Mouse (Mus musculus) embryonic facial prominence, embryonic 11.5 days (tissue): Measurements from ENCODE around the gene Cmah. TPM values are rescaled to one million over a fixed set of nuclear protein-coding genes. Genes with fewer than 3 reads are reported as not detected.
"Not testable (repeated sequence)": the region's sequence is repeated elsewhere in the genome, so short reads cannot be mapped to it uniquely, and the experiment has no call there.

Experiments
- ATAC-seq: fragments of 200-750 bp; cut with Nextera tagmentation; replicated peaks from 2 replicates; pipeline ENCODE4 v1.8.0; 2017; ENCODE audit warnings: low read depth; ENCODE audit not compliant: insufficient number of reproducible peaks, low FRiP score, low TSS enrichment
- DNase-seq: peaks from one replicate; pipeline ENCODE4 v3.0.0-alpha.2; 2015; ENCODE audit warnings: low spot score
- H3K27ac ChIP-seq: fragments of 300-500 bp; sonication (generic); replicated peaks from 2 replicates; pipeline ENCODE4 v1.5.1; 2014; ENCODE audit warnings: mild to moderate bottlenecking, low read depth, low read length, control low read depth
- H3K27me3 ChIP-seq: fragments of 300-500 bp; sonication (generic); 2 replicates; pipeline ENCODE4 v1.6.1; 2014; ENCODE audit warnings: mild to moderate bottlenecking, low read length, moderate library complexity, mixed read lengths; ENCODE audit not compliant: control insufficient read depth, insufficient read depth
- H3K36me3 ChIP-seq: fragments of 300-500 bp; sonication (generic); replicated peaks from 2 replicates; pipeline ENCODE4 v1.6.1; 2014; ENCODE audit warnings: low read depth, mild to moderate bottlenecking, low read length, moderate library complexity, mixed read lengths; ENCODE audit not compliant: control insufficient read depth, insufficient read depth
- H3K4me1 ChIP-seq: fragments of 300-500 bp; sonication (generic); 2 replicates; pipeline ENCODE4 v1.6.1; 2014; ENCODE audit warnings: low read length, mixed read lengths; ENCODE audit not compliant: control insufficient read depth, insufficient read depth
- H3K4me2 ChIP-seq: fragments of 300-500 bp; sonication (generic); 2 replicates; pipeline ENCODE4 v1.6.1; 2014; ENCODE audit warnings: low read depth, mild to moderate bottlenecking, control low read depth, low read length, moderate library complexity
- H3K4me3 ChIP-seq: fragments of 300-500 bp; sonication (generic); 2 replicates; pipeline ENCODE4 v1.5.1; 2014; ENCODE audit warnings: low read depth, low read length, control low read depth
- H3K9ac ChIP-seq: fragments of 300-500 bp; sonication (generic); replicated peaks from 2 replicates; pipeline ENCODE4 v1.6.1; 2014; ENCODE audit warnings: mild to moderate bottlenecking, control low read depth, low read length
- H3K9me3 ChIP-seq: fragments of 300-500 bp; sonication (generic); replicated peaks from 2 replicates; pipeline ENCODE4 v1.6.1; 2016; ENCODE audit warnings: mild to moderate bottlenecking, low read length, inconsistent platforms, mixed read lengths; ENCODE audit not compliant: control insufficient read depth
- WGBS: fragments of 180-500 bp; shearing (Covaris S2); extraction: QIAGEN DNeasy Blood & Tissue Kit; methylation state at CpG from one replicate; pipeline ENCODE4 v1.1.7; 2014; 5-methylcytosine and 5-hydroxymethylcytosine counted together
- polyA plus RNA-seq: library from polyadenylated mRNA; unstranded; fragments of >200 nt; fragmentation: Nextera tagmentation; extraction: Ambion mirVana; gene quantifications from 2 replicates; pipeline ENCODE4 v1.2.1, GENCODE M21; 2014

Gene Cmah
- polyA plus RNA-seq, 1 experiment from 2014 or later, result 0.45 TPM

DNA sequence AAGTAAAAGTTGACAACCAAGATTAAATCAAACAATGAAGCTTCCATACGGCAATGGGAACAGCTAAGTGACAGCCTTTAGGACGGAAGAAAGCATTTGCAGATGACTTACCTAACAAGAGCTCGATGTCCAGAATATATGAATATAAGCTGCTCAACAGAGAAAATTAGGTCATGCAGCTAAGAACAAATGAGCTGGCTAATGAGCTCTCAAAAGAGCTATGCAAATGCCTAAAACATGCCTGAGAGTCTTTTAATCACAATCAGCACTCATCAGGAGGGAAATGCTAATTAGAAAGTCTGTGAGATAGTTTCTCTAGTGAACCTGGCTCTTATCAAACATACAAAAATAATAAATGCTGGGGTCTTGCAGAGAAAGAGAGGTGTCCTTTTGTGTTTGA is 56.7 kb downstream of the Cmah start:
- no peaks in the 10 kb centered on the region for H3K27me3 ChIP-seq
- WGBS, result 78% methylated on average over 3 of the region's 3 CpGs
- no peak for DNase-seq
- H3K36me3 ChIP-seq, result no peaks in the 10 kb centered on the region
- no peak overlapping the region for H3K9ac ChIP-seq
- no peaks in the 10 kb centered on the region for H3K4me1 ChIP-seq
- ATAC-seq, result no peak
- no peak overlapping the region for H3K4me3 ChIP-seq
- no peaks in the 10 kb centered on the region for H3K9me3 ChIP-seq
- no peak overlapping the region for H3K4me2 ChIP-seq
- no peak overlapping the region for H3K27ac ChIP-seq

DNA sequence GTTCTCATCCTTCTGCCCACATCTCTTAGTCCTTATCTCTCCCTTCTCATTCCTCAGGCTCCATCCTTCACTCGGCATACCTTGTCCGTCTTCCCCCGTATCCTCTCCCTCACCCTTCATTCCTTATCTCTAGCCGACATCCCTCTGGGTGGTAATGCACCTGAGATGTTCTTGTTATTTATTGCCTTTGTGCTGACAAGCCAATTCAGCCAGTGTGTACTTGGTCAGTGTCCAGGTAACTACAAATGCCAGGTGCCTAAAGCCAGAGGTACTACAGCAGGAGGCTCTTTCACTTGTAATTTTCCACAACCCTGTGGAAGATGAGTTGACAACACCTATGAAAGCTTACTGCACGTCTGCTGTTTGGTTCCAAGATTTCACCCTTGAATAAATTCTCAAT is 64.7 kb downstream of the Cmah start:
- H3K27me3 ChIP-seq, result no peaks in the 10 kb centered on the region
- no peak overlapping the region for H3K4me3 ChIP-seq
- H3K4me2 ChIP-seq, result no peak overlapping the region
- H3K36me3 ChIP-seq, result no peaks in the 10 kb centered on the region
- DNase-seq (no peak), ATAC-seq (no peak)
- 89% methylated on average over 5 of the region's 5 CpGs for WGBS
- no peak overlapping the region for H3K9ac ChIP-seq
- no peaks in the 10 kb centered on the region for H3K9me3 ChIP-seq
- H3K27ac ChIP-seq, result no peak overlapping the region
- no peaks in the 10 kb centered on the region for H3K4me1 ChIP-seq

DNA sequence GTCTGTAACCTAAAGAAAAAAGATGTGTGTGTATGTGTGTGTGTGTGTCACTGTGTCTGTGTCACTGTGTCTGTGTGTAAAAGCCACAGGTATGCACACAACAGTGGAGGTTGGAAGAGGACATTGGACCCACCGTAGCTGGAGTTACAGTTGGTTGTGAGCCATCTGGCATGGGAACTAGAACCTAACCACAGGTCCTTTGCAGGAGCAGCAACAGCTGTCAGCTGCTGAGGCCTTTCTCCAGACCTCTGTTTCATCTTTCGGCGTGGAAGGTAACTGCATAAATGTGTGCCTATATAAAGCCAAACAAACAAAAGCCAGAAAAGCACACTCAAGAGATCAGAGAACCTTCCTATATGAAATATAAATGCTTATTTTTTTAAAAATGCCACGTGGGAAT is 65.5 kb downstream of the Cmah start:
- WGBS, result 68% methylated on average over 4 of the region's 4 CpGs
- no peaks in the 10 kb centered on the region for H3K4me1 ChIP-seq
- DNase-seq, result no peak

DNA sequence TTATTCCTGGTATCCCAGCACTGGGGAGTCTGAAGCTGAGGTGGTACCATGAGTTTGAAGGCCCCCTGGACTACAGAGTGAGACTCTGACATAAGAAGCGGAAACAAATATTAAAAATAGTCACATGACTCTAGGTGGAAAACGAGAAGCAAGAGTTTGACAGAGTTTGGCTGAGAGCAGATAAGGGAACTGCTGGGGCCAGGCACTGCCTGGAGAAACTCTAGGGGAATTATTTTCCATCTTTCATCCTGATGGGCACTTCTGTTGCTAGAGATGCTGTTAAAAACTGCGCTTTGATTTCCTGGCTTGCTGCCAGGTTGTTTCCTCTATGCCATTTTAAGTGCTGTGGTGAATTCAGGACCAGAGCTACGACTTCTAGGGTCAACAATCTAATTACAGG is 65.9 kb downstream of the Cmah start:
- H3K27me3 ChIP-seq, result no peaks in the 10 kb centered on the region
- no peaks in the 10 kb centered on the region for H3K9me3 ChIP-seq
- no peaks in the 10 kb centered on the region for H3K36me3 ChIP-seq
- H3K9ac ChIP-seq, result no peak overlapping the region
- ATAC-seq (no peak), DNase-seq (peak; percentile 37)
- 54% methylated on average over 4 of the region's 4 CpGs for WGBS
- no peak overlapping the region for H3K4me3 ChIP-seq
- no peak overlapping the region for H3K4me2 ChIP-seq
- H3K4me1 ChIP-seq, result no peaks in the 10 kb centered on the region
- H3K27ac ChIP-seq, result no peak overlapping the region

More for the DNA sequence above, 65.5 kb downstream of the Cmah start:
- no peaks in the 10 kb centered on the region for H3K36me3 ChIP-seq
- H3K4me3 ChIP-seq, result no peak overlapping the region
- no peak for ATAC-seq
- no peaks in the 10 kb centered on the region for H3K9me3 ChIP-seq
- no peak overlapping the region for H3K9ac ChIP-seq
- H3K27ac ChIP-seq, result no peak overlapping the region
- H3K27me3 ChIP-seq, result no peaks in the 10 kb centered on the region
- no peak overlapping the region for H3K4me2 ChIP-seq

DNA sequence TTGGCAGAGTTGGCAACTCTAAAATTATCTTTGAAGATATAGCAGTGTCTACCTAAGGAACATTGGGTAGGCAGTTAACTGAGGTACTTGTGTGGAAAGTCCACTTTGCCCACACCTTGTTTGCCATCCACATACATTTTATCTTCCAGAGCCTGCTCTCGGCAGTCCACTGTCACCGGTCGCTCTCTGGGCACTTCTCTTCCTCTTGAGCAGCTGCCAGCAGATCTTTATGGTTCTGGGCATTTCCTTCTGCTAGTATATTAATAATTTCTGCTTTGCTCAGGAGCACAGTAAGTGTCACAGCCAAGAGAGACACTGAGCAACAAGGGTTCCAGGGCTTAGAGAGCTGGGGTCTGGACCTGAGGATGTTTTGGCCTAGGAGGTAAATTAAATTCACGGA is 68.6 kb downstream of the Cmah start:
- H3K4me1 ChIP-seq, result no peaks in the 10 kb centered on the region
- H3K36me3 ChIP-seq, result no peaks in the 10 kb centered on the region
- no peak for ATAC-seq
- H3K4me3 ChIP-seq, result no peak overlapping the region
- no peak overlapping the region for H3K4me2 ChIP-seq
- H3K9ac ChIP-seq, result no peak overlapping the region
- H3K9me3 ChIP-seq, result no peaks in the 10 kb centered on the region
- WGBS, result 86% methylated on average over 4 of the region's 4 CpGs
- H3K27ac ChIP-seq, result no peak overlapping the region
- H3K27me3 ChIP-seq, result no peaks in the 10 kb centered on the region
- DNase-seq, result no peak

DNA sequence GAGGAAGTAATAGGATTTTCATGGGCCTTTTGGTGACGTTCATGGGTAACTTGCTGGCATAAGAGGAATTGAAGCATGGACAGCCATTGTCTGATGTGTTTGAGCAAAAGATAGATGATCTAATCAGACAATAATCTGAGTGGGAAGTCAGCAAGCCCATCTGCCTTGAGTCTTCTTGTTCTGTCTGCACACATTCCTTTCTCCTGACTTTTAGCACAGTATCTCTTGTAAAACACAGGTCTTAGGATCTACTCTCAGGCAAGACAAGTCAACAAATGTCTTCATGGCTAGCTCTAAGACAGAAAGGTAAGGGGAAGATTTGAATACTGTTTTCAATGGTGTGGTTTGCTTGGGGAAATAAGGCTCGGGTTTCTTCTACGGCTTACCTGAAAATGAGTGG is 70.0 kb downstream of the Cmah start:
- ATAC-seq, result no peak

DNA sequence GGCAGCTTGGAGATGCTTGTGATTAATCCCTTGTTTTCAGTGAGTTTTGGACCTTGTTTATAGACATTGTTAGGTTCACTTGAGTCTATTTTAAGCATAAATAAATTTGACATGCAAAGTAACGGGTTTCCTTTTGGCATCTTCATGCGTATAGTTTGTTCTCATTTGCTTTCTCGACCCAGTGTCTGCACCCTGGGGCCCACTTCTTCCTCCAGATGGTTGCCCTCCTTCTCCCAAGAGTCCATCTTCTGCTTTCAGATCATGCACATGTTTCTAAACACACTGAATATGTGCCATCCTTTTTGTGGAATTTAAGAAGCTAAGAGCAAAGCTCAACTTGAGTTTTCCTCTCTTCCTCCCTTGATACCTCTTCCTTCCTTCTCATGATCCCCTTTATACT is 71.3 kb downstream of the Cmah start:
- WGBS, result 79% methylated on average over 3 of the region's 3 CpGs
- H3K9ac ChIP-seq, result no peak overlapping the region
- DNase-seq, result no peak
- no peak overlapping the region for H3K4me3 ChIP-seq
- no peaks in the 10 kb centered on the region for H3K27me3 ChIP-seq
- H3K4me2 ChIP-seq, result no peak overlapping the region
- H3K27ac ChIP-seq, result no peak overlapping the region
- no peak for ATAC-seq
- no peaks in the 10 kb centered on the region for H3K4me1 ChIP-seq
- H3K36me3 ChIP-seq, result no peaks in the 10 kb centered on the region
- H3K9me3 ChIP-seq, result no peaks in the 10 kb centered on the region

More for the DNA sequence above, 70.0 kb downstream of the Cmah start:
- no peak overlapping the region for H3K4me2 ChIP-seq
- no peak for DNase-seq
- H3K4me3 ChIP-seq, result no peak overlapping the region
- 77% methylated on average over 3 of the region's 3 CpGs for WGBS
- no peaks in the 10 kb centered on the region for H3K27me3 ChIP-seq
- H3K36me3 ChIP-seq, result no peaks in the 10 kb centered on the region
- H3K27ac ChIP-seq, result no peak overlapping the region
- no peaks in the 10 kb centered on the region for H3K4me1 ChIP-seq
- no peaks in the 10 kb centered on the region for H3K9me3 ChIP-seq
- no peak overlapping the region for H3K9ac ChIP-seq

DNA sequence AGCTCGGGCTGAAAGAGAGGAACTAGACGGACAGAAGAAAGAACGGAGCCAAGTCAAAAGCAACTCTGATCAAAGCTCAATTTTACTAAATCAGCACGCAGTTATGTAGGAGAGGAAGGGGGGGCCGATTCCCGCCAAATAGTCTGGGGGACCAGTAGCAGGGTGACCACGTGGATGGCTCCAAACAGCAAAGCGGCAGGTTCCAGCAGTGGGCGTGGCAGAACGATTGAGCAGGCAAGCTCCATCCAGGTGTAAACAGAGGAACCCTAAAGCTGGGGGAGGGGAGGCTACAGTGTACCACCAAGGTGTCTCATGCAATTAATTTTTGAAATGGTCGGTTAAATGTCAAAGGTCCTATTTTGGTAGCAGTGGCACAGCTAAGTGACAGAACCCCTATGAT is 74.6 kb downstream of the Cmah start:
- 23% methylated on average over 11 of the region's 11 CpGs for WGBS
- peak; percentile 11 for DNase-seq

More for the DNA sequence above, 74.6 kb downstream of the Cmah start:
- not testable (repeated sequence) for H3K9me3 ChIP-seq, ATAC-seq, H3K9ac ChIP-seq, H3K4me2 ChIP-seq, H3K36me3 ChIP-seq, H3K4me1 ChIP-seq, H3K4me3 ChIP-seq, H3K27me3 ChIP-seq, H3K27ac ChIP-seq
